Mouse (Mus musculus) layer of hippocampus, postnatal 10 days (tissue): ENCODE results near the gene Inpp5b. TPM values are rescaled to one million over a fixed set of nuclear protein-coding genes. Genes with fewer than 3 reads are reported as not detected.
A peak's percentile ranks its signal among the peaks of the same experiment; 100 is the strongest.

Experiments used
- DNase-seq, 2 experiments: peaks; one replicate each; pipeline ENCODE4 v3.0.0; 2021; ENCODE audit warnings: low spot score in 2 of 2
- total RNA-seq, 2 experiments: library from RNA; stranded (reverse); gene quantifications; 2 replicates each; pipeline ENCODE4 v1.2.3; 2021

Inpp5b gene
- total RNA-seq, 2 experiments from 2014 or later = 37.8 to 38.9 TPM

GRCm38 (mm10) chr4:124761201-124761600, 19.6 kb downstream of the Inpp5b start:
- DNase-seq = no peak

- no peak for DNase-seq
These were observed 21.3 kb downstream of the Inpp5b start for GRCm38 (mm10) chr4:124762858-124763452.

GRCm38 (mm10) chr4:124765802-124766565, 24.3 kb downstream of the Inpp5b start:
- DNase-seq = no peak

- DNase-seq = no peak
These were observed 24.9 kb downstream of the Inpp5b start for GRCm38 (mm10) chr4:124766566-124766940.

- DNase-seq = no peak
These were observed 27.4 kb downstream of the Inpp5b start for GRCm38 (mm10) chr4:124768963-124769591.

- DNase-seq = no peak
These were observed 29.0 kb downstream of the Inpp5b start for GRCm38 (mm10) chr4:124770624-124771023.

- no peak for DNase-seq
These were observed 30.5 kb downstream of the Inpp5b start for GRCm38 (mm10) chr4:124772125-124772524.

GRCm38 (mm10) chr4:124773449-124773848, 31.8 kb downstream of the Inpp5b start:
- no peak for DNase-seq

- DNase-seq = no peak
These were observed 32.3 kb downstream of the Inpp5b start for GRCm38 (mm10) chr4:124773995-124774394.

- no peak for DNase-seq
These were observed 32.8 kb downstream of the Inpp5b start for GRCm38 (mm10) chr4:124774429-124774828.

- no peak for DNase-seq
These were observed 39.7 kb downstream of the Inpp5b start for GRCm38 (mm10) chr4:124781361-124781760.

- DNase-seq = no peak
These were observed 40.7 kb downstream of the Inpp5b start for GRCm38 (mm10) chr4:124782395-124782794.

GRCm38 (mm10) chr4:124783937-124784336, 42.3 kb downstream of the Inpp5b start:
- no peak for DNase-seq

GRCm38 (mm10) chr4:124790013-124790412, 48.4 kb downstream of the Inpp5b start:
- no peak for DNase-seq

- DNase-seq = no peak
These were observed 50.5 kb downstream of the Inpp5b start for GRCm38 (mm10) chr4:124792114-124792513.

GRCm38 (mm10) chr4:124796141-124796540, 54.5 kb downstream of the Inpp5b start:
- no peak for DNase-seq

GRCm38 (mm10) chr4:124796913-124797312, 55.3 kb downstream of the Inpp5b start:
- DNase-seq = no peak

GRCm38 (mm10) chr4:124801552-124802308, 60.1 kb downstream of the Inpp5b start, which contains the start of gene Mtf1:
TSS of gene Mtf1 (plus strand) at chr4:124802104.
- DNase-seq = peak; percentile 93 to 94

- peak; percentile 95 to 96 for DNase-seq
These were observed 60.9 kb downstream of the Inpp5b start for GRCm38 (mm10) chr4:124802309-124803260.

- no peak for DNase-seq
These were observed 61.8 kb downstream of the Inpp5b start for GRCm38 (mm10) chr4:124803406-124803805.
